In genomic region chr10:7757544-7757943, GRCm38 (mm10) we compare ENCODE assay signal across 1 mouse cellular context.
TF ChIP-seq lines count a peak whose summit lies in the region.

No protein-coding gene starts in this region.

TF ChIP-seq in MEL, 35 proteins besides CTCF, POLR2A, EP300 and RAD21 (continued from another document):
- TF ChIP-seq ETS1 (IDR thresholded peaks at IDR 0.05; ENCODE audit: low read depth, low read length) (peak; percentile 39; the same call in 1 of the 2 replicates), UBTF (IDR thresholded peaks at IDR 0.05; ENCODE audit: borderline replicate concordance, insufficient read depth, low read depth, low read length) (no peak), CHD2 (IDR thresholded peaks at IDR 0.05; ENCODE audit: low read length) (no peak), USF1 (IDR thresholded peaks at IDR 0.05; ENCODE audit: low read depth, low read length) (no peak), CHD1 (IDR thresholded peaks at IDR 0.05; ENCODE audit: low read depth, low read length) (no peak), MYB (IDR thresholded peaks at IDR 0.05; ENCODE audit: low read depth, low read length) (no peak), ZMIZ1 (IDR thresholded peaks at IDR 0.05; ENCODE audit: low read depth, low read length) (no peak), ELF1 (IDR thresholded peaks at IDR 0.05; ENCODE audit: low read depth, low read length) (peak; percentile 56; the same call in 1 of the 2 replicates), BHLHE40 (IDR thresholded peaks at IDR 0.05; ENCODE audit: borderline replicate concordance, low read depth, low read length) (no peak), MAX (IDR thresholded peaks at IDR 0.05; ENCODE audit: low read length) (no peak), E2F4 (IDR thresholded peaks at IDR 0.05; ENCODE audit: borderline replicate concordance, low read depth, low read length) (no peak), ZC3H11A (IDR thresholded peaks at IDR 0.05; ENCODE audit: low read depth, low read length) (no peak), MAZ (IDR thresholded peaks at IDR 0.05; ENCODE audit: low read depth, low read length) (no peak), GATA1 (IDR thresholded peaks at IDR 0.05; ENCODE audit: low read depth, low read length) (peak; percentile 88), MAFK (IDR thresholded peaks at IDR 0.05; ENCODE audit: borderline replicate concordance, low read depth, low read length) (no peak), MEF2A (IDR thresholded peaks at IDR 0.05; ENCODE audit: extremely low read depth, insufficient replicate concordance, low read depth, low read length, poor library complexity, severe bottlenecking) (no peak), USF2 (IDR thresholded peaks at IDR 0.05; ENCODE audit: borderline replicate concordance in 1 of 2, insufficient read depth in 1 of 2, low read depth in 1 of 2, low read length in 2 of 2) (no peak), TCF12 (IDR thresholded peaks at IDR 0.05; ENCODE audit: low read depth, low read length) (peak; percentile 80), POLR2AphosphoS2 (IDR thresholded peaks at IDR 0.05; ENCODE audit: low read length) (no peak), HCFC1 (IDR thresholded peaks at IDR 0.05; ENCODE audit: low read depth, low read length) (no peak), NELFE (IDR thresholded peaks at IDR 0.05; ENCODE audit: low read depth, low read length) (no peak), SMC3 (IDR thresholded peaks at IDR 0.05; ENCODE audit: low read depth, low read length) (no peak), MYC (IDR thresholded peaks at IDR 0.05; ENCODE audit: low read depth, low read length) (0 out of 2 replicates have a peak, but pooled peaks have one; percentile 13), ZNF384 (IDR thresholded peaks at IDR 0.05; ENCODE audit: low read depth, low read length) (no peak), ZKSCAN1 (IDR thresholded peaks at IDR 0.05; ENCODE audit: low read depth, low read length) (no peak)
